Mouse (Mus musculus) adrenal gland, postnatal 4 days (tissue): ENCODE measurements around the gene Tmem233. TPM values are rescaled to one million over a fixed set of nuclear protein-coding genes. Genes with fewer than 3 reads are reported as not detected.

ENCODE experiments used
- DNase-seq, 2 experiments: peaks; one replicate each; pipeline ENCODE4 v3.0.0; 2021 to 2022; ENCODE audit warnings: low spot score in 2 of 2, mixed read lengths in 2 of 2
- total RNA-seq, 2 experiments: library from RNA; stranded (reverse); gene quantifications; 2 replicates each; pipeline ENCODE4 v1.2.3; 2021

The Tmem233 gene
- total RNA-seq, 2 experiments from 2014 or later: 0.14 to 1.1 TPM

- no peak for DNase-seq
These were observed 76.5 kb downstream of the Tmem233 start for GRCm38 (mm10) chr5:116006324-116007099.

DNA sequence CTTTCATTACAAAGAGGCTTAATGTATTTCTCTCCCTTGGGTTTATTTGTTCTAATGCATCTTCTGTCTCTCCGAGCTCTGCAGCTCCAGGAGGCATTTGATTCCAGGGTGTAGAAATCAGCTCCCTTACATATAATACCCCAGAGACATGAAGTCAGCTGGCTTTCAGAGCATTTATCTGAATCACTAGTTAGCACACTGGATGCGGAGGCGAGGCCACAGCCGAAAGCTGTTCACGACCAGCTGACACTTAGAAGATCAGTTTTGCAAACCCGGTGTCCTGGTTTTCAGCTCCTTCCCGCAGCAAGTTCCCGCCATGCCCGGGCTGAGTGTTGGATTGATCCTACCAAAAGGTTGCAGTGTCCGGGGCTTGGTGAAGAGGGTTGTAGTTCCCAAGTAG, 78.8 kb downstream of the Tmem233 start:
- no peak for DNase-seq

- DNase-seq: no peak
These were observed 79.2 kb downstream of the Tmem233 start for GRCm38 (mm10) chr5:116003825-116004224.

- no peak for DNase-seq
These were observed 79.9 kb downstream of the Tmem233 start for GRCm38 (mm10) chr5:116003154-116003553.

GRCm38 (mm10) chr5:115997376-115997775, 85.7 kb downstream of the Tmem233 start:
- DNase-seq: no peak

DNA sequence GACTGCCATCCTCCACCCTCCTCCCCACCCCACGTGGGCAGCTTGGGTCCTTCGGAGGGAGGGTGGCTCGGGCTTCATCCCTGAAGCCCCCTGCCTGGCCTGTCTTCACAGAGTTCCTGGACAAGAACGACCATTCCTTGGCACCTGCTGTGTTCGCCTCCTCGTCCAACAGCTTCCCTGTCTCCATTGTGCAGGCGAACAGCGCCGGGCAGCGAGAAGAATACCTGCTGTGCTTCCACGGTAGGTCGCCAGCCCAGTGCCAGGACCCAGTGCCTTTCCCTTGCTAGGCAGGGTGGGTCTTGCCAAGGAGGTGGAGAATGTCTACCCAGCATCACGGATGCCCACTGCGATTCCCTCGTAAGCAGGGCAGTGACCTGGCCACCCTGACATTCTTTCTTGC, 88.9 kb downstream of the Tmem233 start:
- no peak for DNase-seq

DNA sequence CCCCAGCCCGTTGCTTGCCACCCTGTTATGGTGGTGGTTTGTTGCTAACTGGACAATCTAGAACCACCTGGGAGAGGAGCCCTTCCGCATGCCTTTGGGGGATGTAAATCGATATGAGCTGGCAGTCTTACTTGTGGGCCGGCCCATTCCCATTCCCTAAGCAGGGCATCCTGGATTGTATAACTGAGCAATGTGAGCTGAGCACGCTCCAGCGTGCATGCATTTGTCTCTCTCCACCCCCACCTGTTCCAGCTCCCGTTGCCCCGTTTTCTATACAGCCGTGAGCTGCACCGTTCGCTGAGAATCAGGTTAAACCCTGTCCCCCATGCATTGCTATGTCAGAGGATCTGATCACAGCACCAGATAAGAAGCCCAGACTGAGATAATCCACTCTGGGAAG, 91.3 kb downstream of the Tmem233 start:
- no peak for DNase-seq

Other genes starting within 250 kb of the Tmem233 start
- 10 to 100 TPM; 20.1 to 24.9 TPM for gene Cit, start 238.0 kb downstream of the Tmem233 start, total RNA-seq
- 10 to 100 TPM; 87.2 to 93.0 TPM for gene Prkab1, start 58.7 kb downstream of the Tmem233 start, total RNA-seq
- under 1 TPM in 1 of 2 experiments, not detected in 1; 0.08 TPM for gene Ccdc60, start 205.7 kb upstream of the Tmem233 start, total RNA-seq